Mouse (Mus musculus) cerebellum, adult 9-11 months (tissue): ENCODE measurements around the gene Nomo1.
A peak's percentile ranks its signal among the peaks of the same experiment; 100 is the strongest.

ENCODE experiments used
- DNase-seq: peaks from one replicate; pipeline ENCODE4 v3.0.0; 2022

Nomo1 gene

DNA sequence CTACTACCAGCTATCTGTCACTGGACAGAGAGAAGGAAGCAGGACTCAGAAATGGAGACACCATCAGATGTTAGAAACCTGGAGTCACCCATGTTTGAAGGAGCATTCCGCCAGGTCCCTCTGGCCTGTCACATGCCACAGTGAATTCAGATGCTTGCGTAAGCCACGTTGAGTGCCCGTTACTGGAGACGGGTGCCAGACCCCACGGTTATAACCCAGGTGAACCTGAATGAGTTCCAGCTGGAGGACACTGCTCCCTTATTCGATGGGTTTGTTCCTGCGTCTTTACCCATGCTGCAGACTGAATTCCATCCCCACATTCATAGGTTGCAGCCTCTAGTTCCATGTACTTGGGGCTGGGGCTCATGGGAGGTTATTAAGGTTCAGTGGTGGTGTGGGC, 70.3 kb downstream of the Nomo1 start:
- DNase-seq, result no peak

DNA sequence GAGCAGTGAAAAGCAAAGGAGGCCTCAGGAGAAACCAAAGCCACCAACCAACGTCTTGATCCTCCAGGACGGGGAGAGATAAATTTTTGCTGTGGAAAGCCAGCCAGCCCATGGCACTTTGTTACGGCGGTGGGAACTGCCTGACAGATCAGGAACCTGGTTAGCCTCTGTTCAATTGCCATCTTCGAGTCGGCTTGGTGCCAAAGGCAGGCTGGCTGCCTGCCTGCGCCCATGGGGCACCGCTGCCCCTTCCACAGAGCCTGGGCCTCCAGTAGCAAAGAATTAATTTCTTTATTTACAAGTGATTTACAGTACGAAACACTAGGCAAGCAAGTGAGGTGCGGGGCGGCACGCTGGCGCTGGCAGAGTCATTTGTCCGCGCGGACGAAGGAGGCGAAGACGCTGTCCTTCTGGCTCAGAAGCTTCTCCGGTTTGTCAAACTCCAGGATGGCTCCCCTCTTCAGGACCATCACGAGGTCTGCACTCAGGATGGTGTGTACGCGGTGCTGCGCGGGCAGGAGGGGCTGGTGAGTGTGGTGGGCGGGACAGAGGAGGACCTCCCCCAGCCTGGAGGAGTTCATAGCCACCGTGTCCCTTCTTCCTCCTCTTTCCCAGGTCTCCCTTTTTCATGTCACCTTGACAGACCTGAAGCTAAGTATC, 70.9 kb downstream of the Nomo1 start:
- DNase-seq, result peak; percentile 76

DNA sequence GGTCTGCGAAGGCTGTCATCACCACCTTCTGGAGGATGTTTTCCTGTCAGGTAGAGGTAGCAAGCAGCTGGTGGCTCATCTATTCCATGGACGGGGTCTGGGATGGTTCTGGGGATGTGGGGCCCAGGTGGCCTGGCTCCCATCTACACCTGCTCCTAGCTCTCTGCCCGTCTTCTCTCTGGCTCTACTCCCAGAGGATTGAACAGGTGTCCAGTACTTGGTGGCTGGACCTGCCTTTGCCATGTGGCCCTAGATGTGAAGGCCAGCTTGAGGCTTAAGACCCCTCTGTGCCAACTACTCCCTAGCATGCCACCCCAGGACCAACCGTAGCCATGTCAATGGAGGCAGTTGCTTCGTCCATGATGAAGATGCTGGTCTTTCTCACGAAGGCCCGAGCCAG, 72.0 kb downstream of the Nomo1 start:
- DNase-seq, result peak; percentile 67

DNA sequence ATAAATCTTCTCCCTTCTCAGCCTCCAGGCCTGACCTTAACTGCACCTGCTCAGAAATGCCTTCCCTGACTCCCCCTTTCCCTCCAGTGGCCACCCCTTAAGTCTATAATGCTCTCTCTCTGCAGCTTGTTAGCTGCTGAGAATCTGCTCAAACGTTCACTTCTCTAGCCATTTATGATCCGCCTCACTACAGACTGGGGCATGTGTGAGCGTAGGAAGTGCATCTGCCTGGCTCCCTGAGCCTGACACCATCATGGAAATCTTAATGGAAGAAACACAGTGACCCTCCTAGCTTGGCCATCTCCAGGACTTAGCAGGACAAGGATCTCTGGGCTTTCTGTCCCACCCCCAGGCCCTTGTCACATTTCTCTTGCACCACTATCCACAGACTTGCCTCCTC, 76.6 kb downstream of the Nomo1 start:
- no peak for DNase-seq

DNA sequence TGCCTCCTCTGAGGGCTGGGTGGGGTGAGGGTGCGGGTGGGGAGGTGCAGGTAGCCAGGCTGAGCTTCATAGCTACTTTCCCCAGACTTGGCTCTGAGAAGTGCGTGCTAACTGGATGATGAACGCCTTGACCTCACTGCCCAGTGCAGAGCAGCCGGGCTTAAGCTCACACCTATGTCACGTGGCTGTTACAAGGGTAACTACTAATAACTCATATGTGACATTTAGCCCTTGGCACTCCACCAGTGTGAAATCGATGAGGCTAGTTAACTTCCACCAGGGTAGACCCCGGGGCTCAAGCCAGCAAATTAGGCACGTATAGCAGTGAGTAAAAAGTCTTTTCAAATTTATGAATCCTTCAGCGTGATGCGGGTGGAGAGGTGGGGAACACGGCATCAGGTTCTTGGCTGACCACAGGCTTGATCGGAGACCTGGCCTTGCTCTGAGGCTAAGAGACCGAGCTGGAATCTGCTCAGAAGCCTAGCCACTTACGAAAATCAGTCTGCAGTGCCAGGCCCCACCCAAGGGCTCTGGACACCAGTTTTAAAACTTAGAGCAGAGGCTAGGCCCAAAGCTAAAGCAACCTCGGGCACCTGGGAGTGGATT, 77.8 kb downstream of the Nomo1 start:
- DNase-seq, result no peak

DNA sequence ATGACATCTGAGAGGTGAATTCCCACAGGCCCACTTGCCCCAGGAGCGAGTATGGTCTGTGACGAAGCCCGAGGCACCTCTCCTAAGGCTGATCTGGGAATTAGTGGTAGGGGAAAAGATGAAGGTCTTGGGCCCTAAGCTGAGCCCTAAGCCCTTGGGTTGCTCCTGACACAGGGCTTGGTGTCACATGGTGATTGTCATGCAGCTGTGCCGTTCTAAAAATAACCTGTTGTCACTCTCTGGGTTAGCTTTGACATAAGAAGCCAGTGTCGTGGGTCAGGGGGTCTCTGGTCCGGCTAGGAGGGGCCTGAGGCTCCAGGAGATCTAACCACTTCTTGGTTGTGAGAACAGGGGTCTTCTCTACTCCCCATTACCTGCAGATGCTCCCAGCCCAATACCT, 78.4 kb downstream of the Nomo1 start:
- DNase-seq, result no peak

DNA sequence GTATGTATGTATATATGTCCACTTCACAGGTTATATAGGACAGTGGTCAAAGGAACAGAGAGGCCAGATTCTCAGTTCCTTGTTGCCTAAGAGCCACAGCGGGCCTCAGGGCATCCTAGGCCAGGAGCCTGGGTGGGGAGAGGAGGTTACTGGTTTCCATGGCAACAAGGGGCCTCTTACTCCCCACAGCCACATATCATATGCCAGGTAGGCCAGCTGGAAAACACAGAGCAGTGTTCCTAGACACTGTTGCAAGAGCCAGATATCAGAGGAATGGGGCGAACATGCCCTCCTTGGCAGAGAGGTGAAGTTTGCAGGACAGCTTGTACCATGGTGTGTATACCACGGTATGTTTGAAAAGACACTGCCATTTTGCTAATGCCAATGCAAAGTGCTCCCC, 79.9 kb downstream of the Nomo1 start:
- DNase-seq, result peak; percentile 79

DNA sequence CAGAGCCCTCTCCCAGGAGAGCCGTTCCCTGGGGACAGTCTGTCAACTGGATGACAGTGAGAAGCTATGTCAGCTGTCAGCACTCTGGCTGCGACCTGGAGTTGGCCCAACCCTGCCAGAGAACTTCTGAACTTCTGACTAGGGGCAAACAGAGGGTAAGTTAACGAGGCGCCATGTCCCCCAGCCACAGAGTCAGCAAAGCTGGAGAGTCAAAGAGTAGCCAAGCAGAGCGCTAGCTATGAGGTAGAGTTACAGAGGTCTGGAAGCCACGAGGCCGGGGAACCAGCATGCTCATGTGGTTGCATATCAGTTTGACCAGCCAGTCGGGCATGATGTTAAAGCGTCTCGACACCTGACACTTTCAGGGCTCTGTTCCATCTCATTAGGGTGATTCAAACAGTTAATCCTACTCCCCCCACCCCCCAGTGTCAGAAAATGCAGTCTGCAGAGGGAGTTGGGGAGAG, 82.7 kb downstream of the Nomo1 start:
- peak; percentile 15 for DNase-seq

DNA sequence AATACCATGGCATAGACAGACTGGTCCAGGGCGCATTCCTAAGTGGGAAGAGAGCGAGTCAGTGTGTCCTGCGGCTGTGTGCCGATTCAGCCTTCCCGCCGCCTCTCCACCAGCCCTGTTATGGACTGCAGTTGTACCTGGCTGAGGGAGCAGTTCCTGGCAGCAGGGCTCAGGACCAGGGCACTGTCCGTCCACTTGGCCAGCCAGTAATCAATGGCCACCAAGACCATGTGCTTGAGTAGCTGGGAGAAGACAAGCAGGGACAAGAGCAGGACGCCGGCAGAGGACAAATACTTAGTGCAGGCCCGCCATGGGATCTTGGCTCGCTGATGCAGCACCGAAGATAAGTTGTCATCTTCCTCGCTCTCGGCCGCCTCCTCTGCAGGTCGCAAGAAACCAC, 83.5 kb downstream of the Nomo1 start:
- no peak for DNase-seq

DNA sequence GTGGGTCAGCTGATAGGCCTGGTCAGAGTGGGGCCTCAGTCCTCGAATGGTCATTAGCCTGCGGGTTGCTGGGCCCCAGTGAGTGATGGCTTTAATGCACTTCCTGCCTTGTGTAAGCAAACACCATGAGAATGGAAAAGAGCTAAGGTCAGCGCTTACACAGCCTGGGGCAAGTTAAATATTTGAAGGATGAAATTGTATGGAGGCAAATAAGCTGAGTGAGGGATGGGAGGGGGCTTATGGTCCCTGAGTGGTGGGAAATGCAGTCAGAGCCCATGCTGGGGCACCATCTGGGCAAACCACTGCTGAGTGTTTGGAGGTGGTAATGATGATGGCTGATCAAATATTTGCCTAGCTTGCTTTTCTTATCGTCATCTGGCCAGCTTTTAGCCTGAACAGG, 89.5 kb downstream of the Nomo1 start:
- DNase-seq, result no peak

DNA sequence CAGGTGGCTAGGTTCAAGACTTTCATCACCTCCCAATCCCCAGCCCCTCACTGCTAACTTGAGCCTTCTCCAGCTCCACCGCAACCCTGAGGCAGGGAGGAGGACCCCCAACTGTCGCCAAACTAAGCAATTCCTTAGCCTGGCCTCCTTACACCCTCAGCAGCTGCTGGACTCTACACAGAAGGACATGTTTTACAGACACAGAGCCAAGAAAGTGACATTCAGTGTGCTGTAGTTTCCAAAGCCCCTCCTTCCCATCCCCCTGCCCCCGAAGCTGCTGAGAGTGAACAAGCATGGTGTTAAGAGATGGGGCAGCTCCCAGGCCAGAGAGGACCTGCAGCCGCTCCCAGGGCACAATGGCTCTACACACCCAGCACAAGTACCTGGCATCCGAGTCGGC, 91.0 kb downstream of the Nomo1 start:
- no peak for DNase-seq

DNA sequence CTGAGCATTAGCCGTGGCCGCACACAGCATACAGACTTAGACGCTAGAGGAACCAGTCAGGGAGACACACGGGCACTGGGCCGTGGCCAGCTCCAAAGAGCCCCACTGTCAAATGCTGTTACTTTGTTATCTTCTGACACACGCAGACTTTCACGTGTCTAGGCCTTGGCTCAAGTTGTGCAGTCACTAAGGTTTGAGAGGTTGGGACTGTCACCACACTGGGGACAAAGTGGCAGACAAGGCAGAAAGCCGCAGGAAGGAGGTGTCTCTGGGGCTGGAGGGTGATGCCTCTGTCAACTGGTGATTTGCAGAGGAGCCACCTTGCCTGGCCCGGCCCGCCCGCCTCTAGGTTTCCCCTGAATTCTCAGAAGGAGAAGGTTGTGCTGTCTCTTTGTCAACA, 91.8 kb downstream of the Nomo1 start:
- DNase-seq, result no peak

DNA sequence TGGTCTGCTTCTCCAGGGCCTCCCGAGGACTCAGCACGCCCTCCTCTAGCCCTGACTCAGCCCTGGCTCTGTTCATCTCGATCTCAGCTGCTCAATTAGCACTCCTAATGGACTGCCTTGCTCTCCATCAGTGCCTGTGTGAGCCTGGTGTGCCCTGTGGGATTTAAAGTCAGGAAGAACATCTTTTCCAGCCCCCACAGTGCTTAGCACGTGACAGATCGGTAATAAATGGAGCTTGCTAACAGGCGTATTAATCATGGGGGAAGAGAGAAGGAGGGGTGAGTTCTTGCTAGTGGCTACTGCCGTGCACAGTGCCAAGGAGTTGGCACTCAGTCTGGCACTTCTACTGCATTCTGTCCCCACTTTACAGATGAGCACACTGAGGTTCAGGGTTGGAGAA, 94.7 kb downstream of the Nomo1 start:
- DNase-seq, result no peak

DNA sequence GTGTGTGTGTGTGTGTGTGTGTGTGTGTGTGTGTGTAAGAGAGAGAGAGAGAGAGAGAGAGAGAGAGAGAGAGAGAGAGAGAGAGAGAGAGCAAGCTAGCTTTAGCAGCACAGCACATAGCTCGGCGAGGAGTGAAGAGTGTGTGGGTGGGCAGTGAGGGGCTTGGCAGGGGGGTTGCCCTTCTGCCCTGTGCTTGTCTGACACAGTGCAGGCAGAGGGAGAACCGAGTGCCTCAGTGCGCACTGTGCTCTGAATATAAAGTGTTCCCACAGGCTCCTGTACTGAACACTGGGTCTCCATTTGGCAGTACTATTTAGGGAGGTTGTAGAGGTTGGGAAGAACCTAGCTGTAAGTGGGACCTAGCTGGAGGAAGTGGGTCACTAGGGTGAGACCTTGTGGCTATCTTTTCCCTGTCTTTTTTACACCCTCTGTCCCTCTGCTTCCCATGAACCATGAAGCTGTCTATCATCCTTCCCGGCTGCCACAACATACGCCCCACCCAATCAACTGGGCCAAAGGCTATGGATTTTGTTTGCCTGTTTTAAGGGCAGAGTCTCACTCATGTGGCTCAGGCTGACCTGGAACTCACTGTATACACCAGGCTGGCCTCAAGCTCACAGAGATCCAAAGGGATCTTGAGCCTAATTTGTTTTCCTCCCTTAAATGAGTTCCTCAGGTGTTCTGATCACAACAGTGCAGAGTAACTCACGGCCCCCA, 96.1 kb downstream of the Nomo1 start:
- DNase-seq, result no peak

DNA sequence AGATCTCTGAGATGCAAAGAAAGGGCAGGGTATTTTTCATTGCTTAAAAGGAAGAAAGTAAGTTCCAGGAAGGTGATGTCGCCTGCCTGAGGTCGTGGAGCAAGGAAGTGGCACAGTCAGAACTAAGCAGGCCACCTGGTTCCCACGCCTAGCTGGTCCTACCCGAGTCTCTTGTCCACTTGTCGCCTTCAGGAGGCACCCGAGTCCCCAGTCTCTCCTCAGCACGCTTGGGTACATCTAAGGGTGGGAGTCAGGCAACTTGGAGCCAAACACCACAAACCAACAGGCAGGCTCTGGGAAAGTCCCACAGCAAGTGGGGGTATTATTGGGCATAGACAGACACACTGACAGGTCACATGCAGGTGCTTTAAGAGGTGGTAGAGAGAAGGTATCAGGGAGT, 97.2 kb downstream of the Nomo1 start:
- DNase-seq, result no peak

DNA sequence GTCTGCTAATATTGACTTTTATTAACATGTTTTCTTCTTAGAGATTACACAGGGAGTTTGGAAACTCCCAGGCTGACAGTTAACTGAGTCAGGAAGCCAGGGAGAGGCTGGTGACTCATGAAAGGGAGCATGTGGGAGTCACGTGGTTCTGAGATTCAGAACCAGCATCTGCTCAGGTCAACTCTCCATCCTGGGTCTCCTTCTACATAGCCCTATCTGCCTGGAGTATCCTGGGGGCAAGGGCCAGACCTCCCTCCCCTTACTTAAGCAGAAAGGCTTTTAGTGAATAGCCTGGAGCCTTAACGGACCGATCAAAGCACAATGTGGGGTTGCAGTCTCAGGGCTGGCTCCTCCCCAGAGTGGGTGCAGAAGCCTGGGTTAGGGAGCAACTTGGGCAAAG, 97.8 kb downstream of the Nomo1 start:
- DNase-seq, result peak; percentile 58

DNA sequence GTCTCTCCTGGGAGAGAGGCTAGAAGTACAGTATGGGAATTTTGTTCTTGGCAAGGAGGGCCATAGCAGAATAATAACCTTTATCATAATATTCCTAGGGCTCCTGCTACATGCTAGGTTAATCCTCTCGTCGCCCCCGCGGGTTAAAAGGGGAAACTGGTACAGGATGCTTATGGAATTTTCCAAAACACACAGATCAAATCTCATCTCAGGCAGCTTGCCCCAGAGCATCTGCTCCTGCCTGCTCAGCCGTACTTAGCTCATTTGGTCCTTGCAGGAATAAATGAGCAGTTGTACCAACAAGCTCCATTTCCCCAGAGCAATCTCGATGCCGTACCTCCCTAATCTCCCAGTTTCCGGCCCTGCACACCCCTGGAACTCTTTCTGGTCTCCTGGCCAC, 98.3 kb downstream of the Nomo1 start:
- peak; percentile 83 for DNase-seq

DNA sequence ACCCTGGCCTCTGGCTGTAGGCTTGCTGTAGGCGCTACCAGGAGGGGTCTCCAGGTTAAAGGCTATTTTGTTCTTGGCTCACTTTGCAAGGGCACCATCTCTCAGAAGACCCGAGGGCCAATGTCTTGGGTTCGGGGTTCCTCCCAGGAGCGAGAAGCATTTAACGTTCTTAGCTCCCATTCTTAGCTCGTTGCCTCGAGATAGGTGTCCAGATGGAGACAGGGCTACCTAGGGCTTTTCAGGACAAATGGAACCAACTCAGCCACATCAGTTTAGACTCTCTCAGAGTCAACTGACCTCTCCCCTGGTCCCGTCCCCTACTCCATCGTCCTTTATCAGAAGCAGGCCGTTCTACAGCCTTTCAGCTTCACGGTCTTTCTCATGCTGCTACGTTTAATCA, 98.7 kb downstream of the Nomo1 start:
- no peak for DNase-seq
